Mouse (Mus musculus) limb, embryonic 14.5 days (tissue): ENCODE data around the gene Grk6. TPM values are rescaled to one million over a fixed set of nuclear protein-coding genes. Genes with fewer than 3 reads are reported as not detected.

Source experiments
- ATAC-seq: fragments of 200-750 bp; cut with Nextera tagmentation; 2 replicates; pipeline ENCODE4 v1.8.0; 2017; ENCODE audit warnings: low read depth, moderate number of reproducible peaks, moderate TSS enrichment; ENCODE audit not compliant: low FRiP score
- DNase-seq: peaks from one replicate; pipeline ENCODE4 v3.0.0-alpha.2; 2015; ENCODE audit warnings: low spot score
- H3K27ac ChIP-seq: fragments of 300-500 bp; sonication (generic); replicated peaks from 2 replicates; pipeline ENCODE4 v1.5.1; 2014; ENCODE audit warnings: low read depth, mild to moderate bottlenecking, low read length, moderate library complexity, mixed read lengths
- H3K27me3 ChIP-seq: fragments of 300-500 bp; sonication (generic); 2 replicates; pipeline ENCODE4 v1.6.1; 2014; ENCODE audit warnings: low read length, mixed read lengths; ENCODE audit not compliant: control insufficient read depth, insufficient read depth
- H3K36me3 ChIP-seq: fragments of 300-500 bp; sonication (generic); 2 replicates; pipeline ENCODE4 v1.6.1; 2014; ENCODE audit warnings: mild to moderate bottlenecking, low read length, moderate library complexity, mixed read lengths; ENCODE audit not compliant: control insufficient read depth, insufficient read depth
- H3K4me1 ChIP-seq: fragments of 300-500 bp; sonication (generic); 2 replicates; pipeline ENCODE4 v1.6.1; 2014; ENCODE audit warnings: antibody characterized with exemption, low read length, mixed read lengths; ENCODE audit not compliant: control insufficient read depth, insufficient read depth
- H3K4me2 ChIP-seq: fragments of 300-500 bp; sonication (generic); replicated peaks from 2 replicates; pipeline ENCODE4 v1.6.1; 2014; ENCODE audit warnings: low read depth, mild to moderate bottlenecking, low read length, moderate library complexity; ENCODE audit not compliant: severe bottlenecking
- H3K4me3 ChIP-seq: fragments of 300-500 bp; sonication (generic); replicated peaks from 2 replicates; pipeline ENCODE4 v1.5.1; 2014; ENCODE audit warnings: low read length
- H3K9ac ChIP-seq: fragments of 300-500 bp; sonication (generic); 2 replicates; pipeline ENCODE4 v1.6.1; 2014; ENCODE audit warnings: mild to moderate bottlenecking, low read depth, low read length, moderate library complexity; ENCODE audit not compliant: severe bottlenecking
- H3K9me3 ChIP-seq: fragments of 300-500 bp; sonication (generic); 2 replicates; pipeline ENCODE4 v1.6.1; 2016; ENCODE audit warnings: low read length; ENCODE audit not compliant: control insufficient read depth
- POLR2A ChIP-seq: fragments of 200-500 bp; IDR thresholded peaks from 2 replicates; pipeline ENCODE4 v1.8.0; 2012; ENCODE audit warnings: inconsistent platforms, mild to moderate bottlenecking, moderate library complexity, borderline replicate concordance; ENCODE audit not compliant: insufficient read depth, insufficient read length; ENCODE audit errors: extremely low read depth
- WGBS: fragments of 180-500 bp; shearing (Covaris S2); extraction: QIAGEN DNeasy Blood & Tissue Kit; methylation state at CpG from one replicate; pipeline ENCODE4 v1.1.7; 2014; 5-methylcytosine and 5-hydroxymethylcytosine counted together
- polyA plus RNA-seq, 2 experiments: library from polyadenylated mRNA; depleted of rRNA in 1 of 2; stranded (reverse) in 1 of 2; unstranded in 1 of 2; fragments of >200 nt; fragmentation: Nextera tagmentation in 1 of 2; extraction: Ambion mirVana in 1 of 2; gene quantifications; 2 replicates each; pipeline versions ENCODE4 v1.2.1 to v1.2.3; 2012 to 2014

The Grk6 gene
- polyA plus RNA-seq, 2 experiments, result 51.7 to 81.4 TPM

DNA sequence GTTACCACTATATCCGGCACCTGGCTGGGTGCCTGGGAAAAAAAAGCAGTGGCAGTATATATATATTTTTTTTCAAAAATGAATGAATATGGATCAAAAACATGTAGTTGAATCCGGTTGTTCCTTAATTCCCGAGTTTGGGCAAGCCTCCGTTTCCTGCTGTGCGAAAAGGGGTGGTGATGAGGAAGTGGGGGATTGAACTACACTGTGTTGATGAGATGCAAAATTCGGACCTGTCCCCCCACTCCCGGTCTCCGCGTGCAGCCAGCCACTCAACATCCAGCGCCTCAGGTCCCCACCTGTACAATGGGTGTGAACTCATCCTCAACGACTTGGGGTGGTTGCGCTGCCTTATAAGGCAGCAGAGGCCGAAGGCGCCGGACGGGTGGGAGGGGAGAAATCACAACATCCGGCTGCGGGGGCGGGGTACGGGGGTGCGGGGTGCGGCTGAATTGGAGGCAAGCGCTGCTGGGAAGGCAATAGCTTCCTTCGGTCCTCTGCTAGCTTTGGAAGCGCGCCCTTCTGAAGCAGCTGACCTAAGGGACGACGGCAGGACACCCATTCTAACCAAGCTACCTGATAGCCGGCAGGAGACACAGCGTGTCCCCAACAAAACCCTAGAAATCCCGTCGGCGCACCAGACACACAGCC is 461 bp upstream of the Grk6 start:
- Histone ChIP-seq H3K36me3 (peaks cover 2% of the 10 kb centered on the region; the same call in 1 of the 2 replicates), H3K4me3 (peak overlapping the region; percentile 70), H3K9ac (peak overlapping the region; percentile 52), H3K4me2 (peak overlapping the region; percentile 70), H3K9me3 (no peaks in the 10 kb centered on the region), H3K27me3 (no peaks in the 10 kb centered on the region), H3K27ac (peak overlapping the region; percentile 88), H3K4me1 (peaks cover 16% of the 10 kb centered on the region)
- DNase-seq (peak; percentile 81), ATAC-seq (peak; percentile 81)
- WGBS, result 1% methylated on average over 31 of the region's 33 CpGs
- TF ChIP-seq POLR2A, result peak; percentile 63; the same call in 1 of the 2 replicates

DNA sequence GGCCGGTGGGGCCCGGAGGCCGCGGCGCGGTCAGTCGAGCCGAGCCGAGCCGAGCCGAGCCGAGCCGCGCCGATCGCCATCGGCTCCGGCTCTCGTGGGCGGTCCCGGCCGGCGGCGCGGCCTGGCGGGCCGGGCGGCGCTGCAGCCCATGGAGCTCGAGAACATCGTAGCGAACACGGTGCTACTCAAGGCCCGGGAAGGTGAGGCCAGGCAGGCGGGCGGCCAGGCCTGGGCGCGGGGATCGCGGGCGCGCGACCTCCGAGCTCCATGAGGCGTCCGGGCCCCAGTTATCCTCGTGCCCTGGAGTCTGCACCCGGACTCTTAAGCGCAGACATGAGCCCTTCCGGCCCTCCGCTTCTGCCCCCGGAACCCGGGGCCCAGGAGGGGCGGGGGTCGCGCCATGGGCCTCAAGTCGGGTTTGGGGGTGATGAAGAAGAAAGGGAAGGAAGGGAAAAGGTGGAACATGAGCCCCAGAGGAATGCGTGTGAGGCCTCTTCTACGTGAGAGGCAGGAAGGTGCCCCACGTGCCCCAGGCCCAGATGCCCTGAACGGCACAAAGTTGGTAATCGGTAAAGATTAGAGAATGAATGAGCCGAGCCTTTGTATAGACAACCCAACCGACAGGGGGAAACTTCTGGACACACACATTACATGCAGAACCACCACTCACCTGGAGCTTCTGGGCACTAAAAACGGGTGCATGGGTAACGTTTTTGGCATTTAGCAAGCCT is 654 bp downstream of the Grk6 start:
- Histone ChIP-seq H3K4me3 (peak overlapping the region; percentile 70), H3K4me1 (peaks cover 16% of the 10 kb centered on the region), H3K4me2 (peak overlapping the region; percentile 57), H3K27me3 (no peaks in the 10 kb centered on the region), H3K9ac (peak overlapping the region; percentile 86), H3K27ac (peak overlapping the region; percentile 83), H3K9me3 (no peaks in the 10 kb centered on the region), H3K36me3 (peaks cover 13% of the 10 kb centered on the region)
- ATAC-seq (peak; percentile 6), DNase-seq (no peak)
- WGBS, result under 1% methylated on average over 44 of the region's 66 CpGs
- TF ChIP-seq POLR2A, result no peak

DNA sequence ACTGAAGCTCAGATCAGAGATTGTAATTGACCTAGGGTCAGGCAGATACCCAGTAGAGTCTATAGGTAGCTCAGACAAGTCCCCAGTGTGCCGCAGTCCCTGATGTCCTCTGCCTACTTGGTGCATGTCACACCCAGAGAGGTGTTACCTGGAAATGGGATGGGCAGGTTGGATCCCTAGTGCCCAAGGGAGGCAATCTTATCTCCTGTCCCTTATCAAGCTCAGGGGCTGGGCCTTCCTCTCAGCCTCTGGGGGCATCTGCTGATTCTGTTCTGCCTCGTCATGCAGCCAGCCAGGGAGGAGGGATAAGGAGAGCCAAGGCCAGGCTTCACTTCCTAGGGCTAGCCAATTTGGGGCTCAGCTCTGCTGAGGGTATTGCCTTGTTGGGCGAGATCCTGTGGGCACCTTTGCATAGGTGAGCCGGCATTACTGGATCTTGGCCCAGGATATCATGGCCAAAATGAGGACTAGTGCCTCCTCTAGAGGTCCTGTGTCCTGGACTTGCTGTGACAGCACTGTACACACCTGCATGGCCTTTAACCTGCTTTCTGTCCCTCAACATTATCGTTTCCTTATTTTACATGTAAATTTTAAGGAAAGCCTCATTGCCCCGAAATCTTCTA is 1.7 kb downstream of the Grk6 start:
- Histone ChIP-seq H3K27ac (no peak overlapping the region), H3K36me3 (peaks cover 24% of the 10 kb centered on the region), H3K27me3 (no peaks in the 10 kb centered on the region), H3K4me3 (peak overlapping the region; percentile 70), H3K9ac (peak overlapping the region; percentile 86; the same call in 1 of the 2 replicates), H3K4me1 (peaks cover 16% of the 10 kb centered on the region), H3K9me3 (no peaks in the 10 kb centered on the region), H3K4me2 (peak overlapping the region; percentile 57)
- WGBS, result 89% methylated on average over 6 of the region's 6 CpGs
- no peak for TF ChIP-seq POLR2A
- DNase-seq (no peak), ATAC-seq (no peak)

DNA sequence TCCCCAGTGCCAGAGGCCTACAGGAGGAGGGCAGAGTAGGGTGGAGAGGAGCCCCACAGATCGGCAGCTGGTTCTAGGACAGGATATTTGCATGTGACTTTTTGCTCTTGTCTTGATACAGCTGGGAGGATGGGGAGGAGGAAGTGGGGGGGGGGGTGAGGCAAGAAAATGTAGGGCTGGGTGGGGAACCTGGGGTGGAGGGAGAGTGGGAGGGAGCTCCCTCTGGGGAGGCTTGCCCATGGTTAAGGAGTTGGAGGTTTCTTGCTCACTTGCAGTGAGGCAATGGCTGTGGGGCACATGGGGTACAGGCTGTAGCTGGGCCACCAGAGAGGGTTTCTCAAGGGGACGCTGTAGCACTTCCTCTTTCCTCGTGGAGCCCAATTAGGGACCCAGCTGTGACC is 2.7 kb downstream of the Grk6 start:
- WGBS, result 36% methylated on average over 3 of the region's 3 CpGs

DNA sequence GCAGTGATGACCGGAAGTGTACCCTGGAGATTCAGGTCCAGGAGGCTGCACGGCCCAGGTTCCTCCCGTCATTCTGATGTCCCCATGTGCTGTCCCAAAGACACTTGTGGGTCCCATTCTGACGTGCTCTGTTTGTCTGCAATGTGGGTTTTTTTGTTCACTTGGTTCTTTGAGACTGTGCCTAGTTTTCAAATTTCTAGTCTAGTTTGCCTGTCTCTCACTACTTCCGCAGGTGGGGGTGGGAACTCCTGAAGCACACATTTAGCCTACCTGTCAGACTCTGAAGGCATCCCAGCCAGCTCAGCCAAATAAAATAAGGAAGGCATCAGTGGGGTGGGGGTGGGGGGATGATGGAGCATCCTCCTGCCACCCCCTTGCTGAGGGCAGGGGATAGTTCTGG is 3.3 kb downstream of the Grk6 start:
- Histone ChIP-seq H3K9me3 (no peaks in the 10 kb centered on the region), H3K4me3 (no peak overlapping the region), H3K36me3 (peaks cover 39% of the 10 kb centered on the region), H3K9ac (no peak overlapping the region), H3K27ac (no peak overlapping the region), H3K4me1 (peaks cover 16% of the 10 kb centered on the region), H3K27me3 (no peaks in the 10 kb centered on the region), H3K4me2 (no peak overlapping the region)
- TF ChIP-seq POLR2A, result no peak
- no peak for DNase-seq
- no peak for ATAC-seq
- WGBS, result 92% methylated on average over 5 of the region's 5 CpGs

More for the DNA sequence above, 2.7 kb downstream of the Grk6 start:
- DNase-seq, result no peak
- Histone ChIP-seq H3K36me3 (peaks cover 33% of the 10 kb centered on the region), H3K4me1 (peaks cover 16% of the 10 kb centered on the region), H3K9me3 (no peaks in the 10 kb centered on the region), H3K27ac (no peak overlapping the region), H3K4me3 (no peak overlapping the region), H3K27me3 (no peaks in the 10 kb centered on the region), H3K4me2 (no peak overlapping the region), H3K9ac (no peak overlapping the region)
- no peak for ATAC-seq
- TF ChIP-seq POLR2A, result no peak
